Mouse (Mus musculus) ES-E14 (cell line): ENCODE data around the gene Trak2. TPM values are rescaled to one million over a fixed set of nuclear protein-coding genes. Genes with fewer than 3 reads are reported as not detected.

ENCODE experiments used
- DNase-seq: peaks from one replicate; pipeline ENCODE4 v3.0.0-alpha.2; 2013; ENCODE audit warnings: low read depth, low spot score
- H3K27ac ChIP-seq: 2 replicates; pipeline ENCODE4 v1.5.1; 2012; ENCODE audit warnings: low read depth, mild to moderate bottlenecking, low read length, moderate library complexity, mixed read lengths; ENCODE audit not compliant: poor library complexity, insufficient read depth, severe bottlenecking
- H3K36me3 ChIP-seq: 2 replicates; pipeline ENCODE4 v1.6.1; 2012; ENCODE audit warnings: mild to moderate bottlenecking, low read length, moderate library complexity, mixed read lengths; ENCODE audit not compliant: control insufficient read depth, poor library complexity, insufficient read depth, severe bottlenecking
- H3K4me1 ChIP-seq, 2 experiments: fragments of 150-350 bp in 1 of 2; sonication (generic) in 1 of 2; 2 replicates each; pipeline ENCODE4 v1.6.1; 2012; ENCODE audit warnings: low read length in 2 of 2, mild to moderate bottlenecking in 1 of 2, mixed read lengths in 1 of 2; ENCODE audit not compliant: control insufficient read depth in 2 of 2, insufficient read depth in 2 of 2, poor library complexity in 1 of 2
- H3K4me3 ChIP-seq, 2 experiments: fragments of 150-350 bp in 1 of 2; sonication (generic) in 1 of 2; 2 replicates each; pipeline ENCODE4 v1.5.1; 2012; ENCODE audit warnings: low read length in 2 of 2, low read depth in 1 of 2, mild to moderate bottlenecking in 1 of 2, mixed read lengths in 1 of 2; ENCODE audit not compliant: insufficient read depth in 1 of 2, poor library complexity in 1 of 2, severe bottlenecking in 1 of 2
- H3K9ac ChIP-seq: 2 replicates; pipeline ENCODE4 v1.6.1; 2012; ENCODE audit warnings: low read depth, mild to moderate bottlenecking, low read length, mixed read lengths; ENCODE audit not compliant: poor library complexity, insufficient read depth, severe bottlenecking
- H3K9me3 ChIP-seq: fragments of 150-350 bp; sonication (generic); 2 replicates; pipeline ENCODE4 v1.6.1; 2012; ENCODE audit warnings: low read depth, mild to moderate bottlenecking, low read length; ENCODE audit not compliant: control insufficient read depth, insufficient read depth
- CHD2 ChIP-seq: IDR thresholded peaks from 2 replicates; pipeline ENCODE4 v1.6.1; 2014; ENCODE audit warnings: mild to moderate bottlenecking, low read depth, low read length, inconsistent platforms
- HCFC1 ChIP-seq: IDR thresholded peaks from 2 replicates; pipeline ENCODE4 v1.6.1; 2012; ENCODE audit warnings: low read length, inconsistent platforms, borderline replicate concordance; ENCODE audit not compliant: insufficient read depth
- MAFK ChIP-seq: IDR thresholded peaks from 2 replicates; pipeline ENCODE4 v1.6.1; 2014; ENCODE audit warnings: mild to moderate bottlenecking, low read depth, low read length, inconsistent platforms; ENCODE audit not compliant: insufficient read depth
- ZC3H11A ChIP-seq: IDR thresholded peaks from 2 replicates; pipeline ENCODE4 v1.6.1; 2012; ENCODE audit warnings: low read depth, mild to moderate bottlenecking, inconsistent platforms, low read length, borderline replicate concordance
- ZNF384 ChIP-seq: IDR thresholded peaks from 2 replicates; pipeline ENCODE4 v1.6.1; 2012; ENCODE audit warnings: low read depth, low read length, inconsistent platforms
- in situ Hi-C, 2 experiments: fragments of 600-800 bp; cut with MboI; formaldehyde crosslinking; loops; one replicate each; pipeline ENCODE4 v1.15.1; 2025; ENCODE audit warnings: low sequenced_read_pairs in 2 of 2, inconsistent platforms in 1 of 2; ENCODE audit not compliant: unreplicated experiment in 2 of 2
- total RNA-seq: library from RNA; depleted of rRNA; stranded (reverse); fragments of 300-350 nt; gene quantifications from 2 replicates; pipeline ENCODE4 v1.2.3, GENCODE M21; 2012

Gene Trak2
- total RNA-seq, 1 experiment, result 19.7 TPM

GRCm38 (mm10) chr1:58970054-58970453 lies 3.2 kb downstream of the Trak2 start:
- Histone ChIP-seq H3K4me1 (no peaks in the 10 kb centered on the region; a peak in 3 of 4 replicates), H3K9ac (no peak overlapping the region), H3K9me3 (no peaks in the 10 kb centered on the region), H3K27ac (no peak overlapping the region), H3K4me3 (no peak overlapping the region), H3K36me3 (no peaks in the 10 kb centered on the region)
- in situ Hi-C loops, result no loop called here
- no peak for DNase-seq
- no peak for TF ChIP-seq ZC3H11A
- no peak for TF ChIP-seq ZNF384
- TF ChIP-seq CHD2, result no peak
- no peak for TF ChIP-seq MAFK
- TF ChIP-seq HCFC1, result no peak

- H3K36me3 ChIP-seq, result no peaks in the 10 kb centered on the region
- no peaks in the 10 kb centered on the region for H3K9me3 ChIP-seq
- in situ Hi-C loops, result no loop called here
- DNase-seq, result no peak
- no peak for TF ChIP-seq ZNF384
- no peak for TF ChIP-seq CHD2
- no peak for TF ChIP-seq MAFK
- no peak for TF ChIP-seq HCFC1
- no peak for TF ChIP-seq ZC3H11A
- H3K4me1 ChIP-seq, result no peaks in the 10 kb centered on the region; a peak in 2 of 4 replicates
- no peak overlapping the region for H3K27ac ChIP-seq
- H3K4me3 ChIP-seq, result no peak overlapping the region
- no peak overlapping the region for H3K9ac ChIP-seq
These were observed 5.7 kb downstream of the Trak2 start for GRCm38 (mm10) chr1:58967534-58967933.

GRCm38 (mm10) chr1:58962865-58963264 lies 10.4 kb downstream of the Trak2 start:
- H3K9ac ChIP-seq, result no peak overlapping the region
- no peak for DNase-seq
- no peak overlapping the region for H3K27ac ChIP-seq
- TF ChIP-seq CHD2 (no peak), ZC3H11A (no peak), MAFK (no peak), ZNF384 (no peak)
- in situ Hi-C loops, result no loop called here
- no peaks in the 10 kb centered on the region for H3K36me3 ChIP-seq
- no peak overlapping the region for H3K4me3 ChIP-seq
- no peaks in the 10 kb centered on the region for H3K9me3 ChIP-seq
- peaks cover 9 to 10% of the 10 kb centered on the region in 2 experiments for H3K4me1 ChIP-seq

- no peak for DNase-seq
- Histone ChIP-seq H3K27ac (no peak overlapping the region), H3K36me3 (no peaks in the 10 kb centered on the region), H3K4me1 (peaks cover 10 to 13% of the 10 kb centered on the region in 2 experiments), H3K9ac (no peak overlapping the region), H3K9me3 (no peaks in the 10 kb centered on the region), H3K4me3 (no peak overlapping the region)
- TF ChIP-seq ZC3H11A, result no peak
- no peak for TF ChIP-seq HCFC1
- TF ChIP-seq MAFK, result no peak
- in situ Hi-C loops, result no loop called here
These were observed 10.8 kb downstream of the Trak2 start for GRCm38 (mm10) chr1:58962418-58962817.
